Mouse (Mus musculus): ENCODE data around the gene Slfn14.
"Not testable (repeated sequence)": the region's sequence is repeated elsewhere in the genome, so short reads cannot be mapped to it uniquely, and the experiment has no call there.

The Slfn14 gene

GRCm38 (mm10) chr11:83282084-83282483, 4.4 kb downstream of the Slfn14 start:
- DNase-seq, result no peak

GRCm38 (mm10) chr11:83279691-83280090, 6.8 kb downstream of the Slfn14 start:
- DNase-seq, result no peak

- DNase-seq, result no peak
Observed at GRCm38 (mm10) chr11:83279024-83279423, 7.5 kb downstream of the Slfn14 start.

- no peak for DNase-seq
Observed at GRCm38 (mm10) chr11:83276251-83276650, 10.3 kb downstream of the Slfn14 start.

DNA sequence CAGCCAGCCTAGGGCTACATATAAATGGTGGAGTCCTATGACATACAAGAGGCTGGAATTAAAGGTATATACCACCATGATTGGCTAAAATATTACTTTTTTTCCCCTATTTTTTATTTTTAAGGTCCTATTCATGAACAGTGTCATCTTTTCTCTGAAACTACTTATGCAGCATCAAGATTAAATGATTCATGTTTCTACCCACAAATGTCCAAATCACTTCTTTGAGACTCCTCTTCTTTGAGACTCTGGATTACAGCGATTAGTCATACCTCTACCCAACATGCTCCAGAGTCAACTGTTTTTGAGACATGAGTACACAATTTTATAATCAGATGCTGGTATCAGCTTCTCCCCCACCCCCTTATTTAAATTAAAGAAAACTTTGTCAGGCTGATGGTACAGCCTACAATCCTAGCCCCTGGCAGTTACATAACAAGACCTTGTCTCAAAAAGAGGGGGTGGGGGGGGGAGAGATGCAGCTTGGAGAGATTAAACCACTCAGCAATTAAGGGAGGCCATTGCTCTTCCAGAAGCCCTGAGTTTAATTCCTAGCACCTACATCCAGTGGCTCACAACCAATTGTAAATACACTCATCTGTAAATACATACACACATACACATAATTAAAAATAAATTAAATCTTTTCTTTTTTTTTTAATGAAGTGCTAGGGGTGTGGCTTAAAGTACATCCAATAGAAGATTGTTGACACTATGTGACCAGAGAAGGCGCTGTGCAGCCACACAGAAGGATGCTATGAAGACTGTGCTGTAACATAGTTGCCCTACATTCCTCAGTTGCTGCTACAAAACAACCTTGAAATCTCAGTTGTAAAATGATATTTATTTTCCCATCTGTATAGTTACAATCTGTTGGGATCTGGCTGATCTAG, 14.3 kb downstream of the Slfn14 start:
- no peak for DNase-seq

- peak; percentile 89 for DNase-seq
Observed at GRCm38 (mm10) chr11:83271151-83271950, 15.2 kb downstream of the Slfn14 start.

- no peak for DNase-seq
Observed at GRCm38 (mm10) chr11:83270842-83271150, 15.7 kb downstream of the Slfn14 start.

DNA sequence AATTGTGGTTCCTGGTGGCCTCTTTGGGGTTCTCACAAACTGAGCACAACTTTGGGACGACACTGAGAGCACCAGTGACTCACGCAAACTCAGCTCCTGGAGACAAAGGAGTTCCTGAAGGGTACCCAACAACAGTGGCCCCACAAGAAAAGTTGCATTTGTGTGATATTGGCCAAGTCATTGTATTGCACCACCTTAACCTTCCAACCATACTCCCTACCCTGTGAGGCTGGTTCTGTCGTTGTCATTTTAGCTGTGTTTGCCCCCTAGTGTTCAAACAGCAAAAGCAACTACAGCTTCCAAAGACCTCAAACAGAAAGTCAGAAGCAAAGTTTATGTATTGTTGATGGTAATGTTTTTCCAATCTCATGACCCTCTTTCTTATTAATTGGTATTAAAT, 23.4 kb downstream of the Slfn14 start:
- no peak for DNase-seq

DNA sequence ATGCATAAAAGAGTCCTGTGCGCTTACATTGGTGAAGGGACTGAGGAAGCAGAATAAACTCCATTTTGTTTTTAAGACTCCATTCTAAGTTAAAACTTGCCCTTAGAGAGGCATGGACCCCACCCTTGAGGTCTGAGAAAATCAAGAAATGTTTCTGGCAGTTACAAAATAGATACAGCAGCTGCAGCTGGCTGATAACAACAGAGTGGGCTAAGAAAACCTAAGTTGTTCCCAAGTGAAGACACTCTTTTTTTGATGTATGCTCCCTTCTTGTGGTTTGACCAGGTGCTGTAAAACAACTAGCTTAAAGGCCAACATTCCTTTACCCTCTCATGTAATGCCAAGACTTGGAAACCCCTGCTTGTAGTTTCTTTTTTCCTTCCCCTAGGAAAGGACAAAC, 23.9 kb downstream of the Slfn14 start:
- DNase-seq, result no peak

DNA sequence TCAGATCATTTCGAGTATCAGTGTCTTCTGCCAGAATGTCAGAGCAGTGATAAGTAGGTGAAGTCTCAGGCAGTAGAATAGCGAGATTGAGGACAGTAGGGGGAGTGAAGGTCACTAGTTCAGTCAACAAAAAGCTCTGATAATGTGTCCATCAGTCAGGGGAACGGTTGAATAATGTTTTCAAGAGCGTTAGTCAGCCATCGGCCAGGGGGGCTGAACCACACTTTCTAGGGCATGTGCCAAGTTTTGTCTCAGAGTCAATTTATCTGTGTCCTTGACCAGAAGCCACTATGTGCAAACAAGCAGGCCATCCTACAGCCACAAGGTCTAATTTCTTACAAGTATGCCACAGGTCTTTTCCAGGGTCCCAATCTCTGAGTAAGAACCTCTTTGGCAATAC, 29.3 kb downstream of the Slfn14 start:
- not testable (repeated sequence) for DNase-seq

- DNase-seq, result no peak
Observed at GRCm38 (mm10) chr11:83239811-83240210, 46.7 kb downstream of the Slfn14 start.

DNA sequence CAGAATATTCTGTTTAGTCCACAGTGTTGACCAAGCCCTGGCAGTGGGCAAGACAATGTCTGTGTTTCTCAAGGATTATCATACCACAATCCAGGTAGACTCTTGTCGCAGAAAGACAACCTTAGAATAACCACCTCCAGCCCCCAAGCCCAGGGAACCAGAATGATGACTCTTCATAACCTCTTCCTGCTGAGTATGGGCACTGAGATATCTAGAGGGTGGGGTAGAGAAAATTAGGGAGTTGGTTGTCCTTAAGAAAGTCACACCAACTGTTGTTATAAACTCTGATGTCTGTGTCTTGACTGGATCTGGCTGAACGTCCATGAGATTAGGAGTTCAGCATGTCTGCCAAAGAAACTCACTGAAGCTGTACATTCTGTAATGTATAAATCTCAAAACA, 48.1 kb downstream of the Slfn14 start:
- no peak for DNase-seq

GRCm38 (mm10) chr11:83237390-83237789, 49.1 kb downstream of the Slfn14 start:
- DNase-seq, result not testable (repeated sequence)

GRCm38 (mm10) chr11:83233621-83234020, 52.9 kb downstream of the Slfn14 start:
- DNase-seq, result not testable (repeated sequence)

GRCm38 (mm10) chr11:83230966-83231365, 55.6 kb downstream of the Slfn14 start:
- DNase-seq, result no peak

DNA sequence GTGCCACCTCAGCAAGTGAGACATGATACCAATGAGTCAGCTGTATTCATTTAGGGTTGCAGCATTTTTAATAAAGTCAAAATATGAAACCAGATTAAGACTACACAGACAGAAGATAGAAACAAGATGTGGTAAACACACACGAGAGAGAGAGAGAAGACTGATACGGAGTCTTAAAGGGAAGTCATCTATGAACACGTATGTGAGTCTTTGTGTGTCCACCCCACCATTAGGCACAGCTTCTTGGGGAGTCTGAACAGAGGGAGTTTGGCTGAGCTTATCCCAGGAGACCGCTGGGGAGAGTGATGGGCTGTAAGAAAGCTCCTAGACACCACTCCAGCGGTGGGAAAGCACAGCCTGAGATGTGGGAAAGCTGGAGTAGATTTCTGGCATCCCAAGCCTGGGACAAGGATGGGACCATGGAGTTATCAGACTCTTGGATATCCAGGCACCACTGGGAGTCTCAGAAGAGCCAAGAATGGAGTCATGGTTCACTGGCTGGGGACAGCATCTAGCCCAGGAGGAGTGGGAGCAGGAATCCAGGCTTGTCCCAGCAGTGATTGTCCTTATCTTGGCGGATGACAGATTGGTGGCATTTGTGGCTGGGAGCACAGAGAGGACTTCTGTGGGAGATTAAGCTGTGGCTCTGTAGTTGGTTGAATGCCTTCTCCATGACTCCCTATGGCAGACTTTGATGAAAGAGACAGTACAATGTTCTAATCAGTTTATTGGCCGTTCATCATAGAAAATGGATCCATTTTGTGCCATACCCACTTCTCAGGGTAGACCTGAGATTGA, 58.4 kb downstream of the Slfn14 start:
- DNase-seq, result no peak

DNA sequence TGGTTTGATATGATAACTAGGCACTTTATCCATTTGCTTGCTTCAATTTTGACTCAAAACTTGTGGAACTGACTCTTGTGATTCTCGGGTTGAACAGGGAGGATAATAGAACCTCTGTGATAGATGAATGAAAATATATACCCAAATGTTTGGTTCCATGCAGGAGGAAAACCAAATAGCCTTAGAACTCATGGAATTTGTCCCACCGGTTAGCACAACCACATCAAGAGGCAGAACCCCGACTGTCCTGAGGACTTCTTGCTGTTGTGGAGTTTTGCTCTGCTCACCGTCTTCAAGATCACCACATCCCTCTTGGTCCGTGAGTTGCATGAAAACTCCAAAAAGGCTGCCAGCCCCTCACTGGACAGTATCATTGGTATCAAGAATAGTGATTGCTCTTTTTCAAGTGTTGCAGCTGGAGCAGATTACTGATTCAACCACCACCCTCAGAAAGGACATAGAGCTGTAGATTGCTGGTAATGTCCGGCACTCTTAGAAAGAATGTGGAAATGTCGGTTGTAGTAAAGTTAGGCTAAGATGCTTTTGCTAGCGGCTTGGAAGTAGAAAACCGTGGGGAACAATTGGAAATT, 61.1 kb downstream of the Slfn14 start:
- DNase-seq, result no peak
